Mouse (Mus musculus) kidney, postnatal 0 days (tissue): ENCODE measurements around the gene Npas2. TPM values are rescaled to one million over a fixed set of nuclear protein-coding genes. Genes with fewer than 3 reads are reported as not detected.

ENCODE experiments used
- ATAC-seq: fragments of 200-750 bp; cut with Nextera tagmentation; replicated peaks from 2 replicates; pipeline ENCODE4 v1.8.0; 2017; ENCODE audit warnings: low read depth, moderate number of reproducible peaks, moderate TSS enrichment, moderate library complexity; ENCODE audit not compliant: low FRiP score
- DNase-seq: peaks from one replicate; pipeline ENCODE4 v3.0.0-alpha.2; 2016; ENCODE audit warnings: low spot score
- H3K27ac ChIP-seq: fragments of 300-500 bp; sonication (generic); 2 replicates; pipeline ENCODE4 v1.5.1; 2014; ENCODE audit warnings: mild to moderate bottlenecking
- H3K27me3 ChIP-seq: fragments of 300-500 bp; sonication (generic); 2 replicates; pipeline ENCODE4 v1.6.1; 2014; ENCODE audit warnings: low read length, mixed read lengths; ENCODE audit not compliant: insufficient read depth
- H3K36me3 ChIP-seq: fragments of 300-500 bp; sonication (generic); 2 replicates; pipeline ENCODE4 v1.6.1; 2014; ENCODE audit warnings: low read length, mixed read lengths; ENCODE audit not compliant: insufficient read depth
- H3K4me1 ChIP-seq: fragments of 300-500 bp; sonication (generic); replicated peaks from 2 replicates; pipeline ENCODE4 v1.6.1; 2014; ENCODE audit warnings: antibody characterized with exemption, low read length, mixed read lengths; ENCODE audit not compliant: insufficient read depth
- H3K4me2 ChIP-seq: fragments of 300-500 bp; sonication (generic); 2 replicates; pipeline ENCODE4 v1.6.1; 2014; ENCODE audit warnings: mild to moderate bottlenecking, low read length, moderate library complexity, mixed read lengths
- H3K4me3 ChIP-seq: fragments of 300-500 bp; sonication (generic); replicated peaks from 2 replicates; pipeline ENCODE4 v1.5.1; 2014; ENCODE audit warnings: low read depth, low read length
- H3K9ac ChIP-seq: fragments of 300-500 bp; sonication (generic); 2 replicates; pipeline ENCODE4 v1.6.1; 2014; ENCODE audit warnings: low read depth, low read length
- H3K9me3 ChIP-seq: fragments of 300-500 bp; sonication (generic); replicated peaks from 2 replicates; pipeline ENCODE4 v1.6.1; 2016; ENCODE audit warnings: low read length, inconsistent platforms, mixed read lengths
- CTCF ChIP-seq: IDR thresholded peaks from 2 replicates; pipeline ENCODE4 v1.5.1; 2016; ENCODE audit warnings: antibody characterized with exemption, low read depth, mild to moderate bottlenecking, moderate library complexity
- WGBS: fragments of 180-500 bp; shearing (Covaris S2); extraction: QIAGEN DNeasy Blood & Tissue Kit; methylation state at CpG from one replicate; pipeline ENCODE4 v1.1.7; 2014; 5-methylcytosine and 5-hydroxymethylcytosine counted together
- polyA plus RNA-seq: library from polyadenylated mRNA; unstranded; fragments of >200 nt; fragmentation: Nextera tagmentation; extraction: Ambion mirVana; gene quantifications from 2 replicates; pipeline ENCODE4 v1.2.1, GENCODE M21; 2015

Gene Npas2
- polyA plus RNA-seq, 1 experiment from 2014 or later = 1.4 TPM

- no peak for TF ChIP-seq CTCF
- 40% methylated on average over 4 of the region's 4 CpGs for WGBS
- ATAC-seq = no peak
- peak; percentile 41 for DNase-seq
- Histone ChIP-seq H3K27me3 (no peaks in the 10 kb centered on the region), H3K9me3 (no peaks in the 10 kb centered on the region), H3K9ac (no peak overlapping the region), H3K27ac (no peak overlapping the region), H3K36me3 (no peaks in the 10 kb centered on the region), H3K4me2 (no peak overlapping the region), H3K4me1 (0 out of 2 replicates have a peak, but pooled peaks cover 3% of the 10 kb centered on the region), H3K4me3 (no peak overlapping the region)
Observed at GRCm38 (mm10) chr1:39303054-39303649, 109.6 kb downstream of the Npas2 start.

- H3K36me3 ChIP-seq = no peaks in the 10 kb centered on the region
- H3K9me3 ChIP-seq = no peaks in the 10 kb centered on the region
- H3K4me1 ChIP-seq = 0 out of 2 replicates have a peak, but pooled peaks cover 3% of the 10 kb centered on the region
- TF ChIP-seq CTCF = no peak
- ATAC-seq (no peak), DNase-seq (no peak)
- no peak overlapping the region for H3K9ac ChIP-seq
- no peaks in the 10 kb centered on the region for H3K27me3 ChIP-seq
- H3K4me2 ChIP-seq = no peak overlapping the region
- H3K4me3 ChIP-seq = no peak overlapping the region
- H3K27ac ChIP-seq = no peak overlapping the region
Observed at GRCm38 (mm10) chr1:39307291-39307690, 113.8 kb downstream of the Npas2 start.

GRCm38 (mm10) chr1:39307971-39308370 is 114.4 kb downstream of the Npas2 start:
- DNase-seq (no peak), ATAC-seq (no peak)
- Histone ChIP-seq H3K4me1 (0 out of 2 replicates have a peak, but pooled peaks cover 3% of the 10 kb centered on the region), H3K27ac (no peak overlapping the region), H3K4me3 (no peak overlapping the region), H3K36me3 (no peaks in the 10 kb centered on the region), H3K9me3 (no peaks in the 10 kb centered on the region), H3K4me2 (no peak overlapping the region), H3K9ac (no peak overlapping the region), H3K27me3 (no peaks in the 10 kb centered on the region)
- WGBS = 71% methylated on average over 2 of the region's 2 CpGs
- TF ChIP-seq CTCF = no peak

- Histone ChIP-seq H3K9ac (no peak overlapping the region), H3K36me3 (no peaks in the 10 kb centered on the region), H3K27ac (no peak overlapping the region), H3K4me3 (no peak overlapping the region), H3K9me3 (no peaks in the 10 kb centered on the region), H3K27me3 (no peaks in the 10 kb centered on the region), H3K4me1 (0 out of 2 replicates have a peak, but pooled peaks cover 3% of the 10 kb centered on the region), H3K4me2 (no peak overlapping the region)
- DNase-seq (no peak), ATAC-seq (no peak)
- no peak for TF ChIP-seq CTCF
- 75% methylated on average over 7 of the region's 7 CpGs for WGBS
Observed at GRCm38 (mm10) chr1:39309548-39309947, 116.0 kb downstream of the Npas2 start.

GRCm38 (mm10) chr1:39312345-39312967 is 118.9 kb downstream of the Npas2 start:
- no peaks in the 10 kb centered on the region for H3K4me1 ChIP-seq
- no peaks in the 10 kb centered on the region for H3K36me3 ChIP-seq
- no peak overlapping the region for H3K4me2 ChIP-seq
- H3K4me3 ChIP-seq = no peak overlapping the region
- no peak for TF ChIP-seq CTCF
- ATAC-seq = no peak
- H3K27me3 ChIP-seq = no peaks in the 10 kb centered on the region
- no peak for DNase-seq
- H3K27ac ChIP-seq = no peak overlapping the region
- H3K9me3 ChIP-seq = no peaks in the 10 kb centered on the region
- no peak overlapping the region for H3K9ac ChIP-seq
- WGBS = 62% methylated on average over 25 of the region's 25 CpGs

- no peak for ATAC-seq
- no peak for TF ChIP-seq CTCF
Observed at GRCm38 (mm10) chr1:39313352-39314245, 120.1 kb downstream of the Npas2 start.

More at GRCm38 (mm10) chr1:39313352-39314245, 120.1 kb downstream of the Npas2 start:
- no peak overlapping the region for H3K27ac ChIP-seq
- H3K4me3 ChIP-seq = no peak overlapping the region
- no peaks in the 10 kb centered on the region for H3K36me3 ChIP-seq
- H3K9ac ChIP-seq = no peak overlapping the region
- no peaks in the 10 kb centered on the region for H3K4me1 ChIP-seq
- WGBS = 68% methylated on average over 10 of the region's 10 CpGs
- no peak for DNase-seq
- no peak overlapping the region for H3K4me2 ChIP-seq
- H3K27me3 ChIP-seq = no peaks in the 10 kb centered on the region
- no peaks in the 10 kb centered on the region for H3K9me3 ChIP-seq
